Mouse (Mus musculus): ENCODE results near the gene Atp6v1g3. TPM values are rescaled to one million over a fixed set of nuclear protein-coding genes. Genes with fewer than 3 reads are reported as not detected.

Gene Atp6v1g3
- polyA plus RNA-seq, 1 experiment from 2014 or later, result not detected

- Histone ChIP-seq H3K27me3 (ENCODE audit: insufficient read depth, poor library complexity, severe bottlenecking) (no peaks in the 10 kb centered on the region), H3K4me3 (no peak overlapping the region), H3K36me3 (no peaks in the 10 kb centered on the region), H3K4me1 (no peaks in the 10 kb centered on the region), H3K27ac (no peak overlapping the region), H3K9me3 (no peaks in the 10 kb centered on the region)
- 69% methylated on average over 2 of the region's 2 CpGs for WGBS
- no peak for DNase-seq (ENCODE audit: low spot score)
Measured at GRCm38 (mm10) chr1:138334701-138335100, 61.2 kb downstream of the Atp6v1g3 start.

GRCm38 (mm10) chr1:138337417-138337816 lies 63.9 kb downstream of the Atp6v1g3 start:
- H3K4me3 ChIP-seq, result no peak overlapping the region
- no peaks in the 10 kb centered on the region for H3K4me1 ChIP-seq
- H3K36me3 ChIP-seq, result no peaks in the 10 kb centered on the region
- 74% methylated on average over 2 of the region's 2 CpGs for WGBS
- H3K27me3 ChIP-seq (ENCODE audit: insufficient read depth, poor library complexity, severe bottlenecking), result no peaks in the 10 kb centered on the region
- H3K27ac ChIP-seq, result no peak overlapping the region
- H3K9me3 ChIP-seq, result no peaks in the 10 kb centered on the region
- no peak for DNase-seq (ENCODE audit: low spot score)

Other genes with a start within 250 kb of the Atp6v1g3 start
- 0.48 and 0.57 TPM in 2 replicates for gene Ptprc, start 98.0 kb upstream of the Atp6v1g3 start, polyA plus RNA-seq (2016; fragmentation: Nextera tagmentation; extraction: Ambion mirVana)